Mouse (Mus musculus): ENCODE results near the gene Cped1.

Gene Cped1

GRCm38 (mm10) chr6:21985732-21986540 is at the start of gene Cped1:
TSS of gene Cped1 (plus strand) at chr6:21985916.
- no peak for DNase-seq (ENCODE audit: low spot score)

DNA sequence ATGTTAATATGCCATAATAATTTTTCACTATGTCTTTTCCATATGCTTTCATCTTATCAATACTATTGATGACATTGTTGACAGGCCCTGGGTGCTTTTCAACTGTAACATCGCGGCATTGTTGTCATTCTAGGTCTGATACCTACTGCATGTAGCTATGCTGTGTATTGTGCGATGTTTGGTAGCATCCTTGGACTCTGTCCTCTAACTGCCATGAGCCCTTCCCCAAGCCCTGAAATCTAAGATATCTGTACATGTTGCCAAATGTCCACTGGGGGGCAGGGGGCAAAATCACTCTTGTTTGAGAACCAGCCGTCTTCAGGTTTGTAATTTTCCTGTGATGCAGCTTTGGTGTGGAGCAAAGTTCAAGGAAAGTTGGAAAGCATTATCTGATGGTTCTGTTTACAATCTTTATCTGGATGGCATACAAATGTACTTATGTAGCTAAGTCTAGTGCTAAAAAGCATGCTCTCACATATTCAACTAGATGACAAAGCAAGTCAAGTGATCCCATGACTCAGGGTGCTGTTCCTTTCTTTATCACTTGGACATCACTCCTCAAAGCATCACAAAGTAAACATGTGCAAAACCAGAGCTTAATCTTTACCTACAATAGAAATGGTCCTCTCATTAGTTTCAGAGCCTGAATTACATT is 47.6 kb upstream of the Cped1 start:
- no peak for DNase-seq (ENCODE audit: low spot score)

- DNase-seq (ENCODE audit: low spot score): peak; percentile 99
Measured at GRCm38 (mm10) chr6:21949226-21949731, 36.4 kb upstream of the Cped1 start, which contains the start of gene Ing3. TSS of gene Ing3 (plus strand) at chr6:21949571.

GRCm38 (mm10) chr6:21949771-21950448 is 35.8 kb upstream of the Cped1 start:
- peak; percentile 98 for DNase-seq (ENCODE audit: low spot score)

DNA sequence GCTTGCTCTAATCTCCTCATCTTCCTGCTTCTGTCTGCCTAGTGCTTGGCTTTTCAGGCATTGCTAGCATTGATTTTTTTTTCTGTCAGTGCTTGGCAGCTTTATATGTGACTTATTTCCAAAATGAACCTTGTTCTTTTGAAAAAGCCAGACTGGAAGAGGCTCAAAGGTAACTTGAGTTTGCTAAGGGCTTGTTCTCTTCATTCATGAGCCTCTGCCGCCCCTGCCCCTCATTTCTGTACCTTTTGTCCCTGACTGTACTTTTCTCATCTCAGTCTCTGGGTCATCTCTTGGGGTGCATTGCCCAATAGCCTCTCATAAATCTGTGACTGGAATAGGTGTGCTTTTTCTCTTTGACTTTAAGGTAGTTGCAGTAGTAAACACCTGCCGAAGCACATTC is 35.0 kb upstream of the Cped1 start:
- DNase-seq (ENCODE audit: low spot score): no peak

GRCm38 (mm10) chr6:21955468-21955867 is 30.2 kb upstream of the Cped1 start:
- no peak for DNase-seq (ENCODE audit: low spot score)

- no peak for DNase-seq (ENCODE audit: low spot score)
Measured at GRCm38 (mm10) chr6:21958922-21959321, 26.8 kb upstream of the Cped1 start.

GRCm38 (mm10) chr6:21959909-21960308 is 25.8 kb upstream of the Cped1 start:
- no peak for DNase-seq (ENCODE audit: low spot score)

- DNase-seq (ENCODE audit: low spot score): no peak
Measured at GRCm38 (mm10) chr6:21977532-21977931, 8.2 kb upstream of the Cped1 start.

GRCm38 (mm10) chr6:21981114-21981513 is 4.6 kb upstream of the Cped1 start:
- DNase-seq (ENCODE audit: low spot score): no peak

DNA sequence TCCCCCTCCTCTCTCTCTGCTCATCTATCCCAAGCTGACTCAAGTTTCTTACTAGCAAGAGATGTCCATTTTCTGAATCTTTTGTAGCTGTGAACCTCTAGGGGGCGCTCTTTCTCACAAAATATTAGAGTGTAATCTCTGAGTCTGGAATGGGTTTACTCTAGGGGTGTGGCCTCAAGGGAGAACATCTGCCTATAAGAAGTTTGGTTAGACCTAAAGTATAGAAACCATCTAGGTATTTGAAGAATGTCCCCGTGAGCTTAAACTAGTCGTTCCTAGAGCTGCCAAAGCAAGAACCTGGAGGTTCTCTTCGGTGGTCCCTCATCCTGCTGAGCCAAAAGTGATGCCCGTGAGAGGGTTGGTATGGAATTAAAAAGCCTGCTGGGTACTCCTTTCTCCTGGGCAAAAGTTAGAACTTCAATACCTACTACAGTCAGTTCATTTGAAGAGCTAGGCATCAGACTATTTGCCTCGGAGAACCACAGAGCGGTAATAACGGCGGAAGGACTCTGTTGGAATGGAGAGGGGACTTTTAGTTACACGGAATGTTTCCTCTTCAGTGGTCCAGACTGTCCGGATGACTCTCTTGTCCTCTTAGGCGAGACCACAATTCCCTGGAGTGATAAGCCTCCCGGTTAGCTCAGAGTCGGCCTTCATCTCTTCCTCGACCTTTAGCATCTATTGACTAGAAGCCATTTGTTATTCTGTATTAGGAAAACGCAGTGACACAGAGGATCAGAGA is 555 bp upstream of the Cped1 start:
- peak; percentile 48 for DNase-seq (ENCODE audit: low spot score)

DNA sequence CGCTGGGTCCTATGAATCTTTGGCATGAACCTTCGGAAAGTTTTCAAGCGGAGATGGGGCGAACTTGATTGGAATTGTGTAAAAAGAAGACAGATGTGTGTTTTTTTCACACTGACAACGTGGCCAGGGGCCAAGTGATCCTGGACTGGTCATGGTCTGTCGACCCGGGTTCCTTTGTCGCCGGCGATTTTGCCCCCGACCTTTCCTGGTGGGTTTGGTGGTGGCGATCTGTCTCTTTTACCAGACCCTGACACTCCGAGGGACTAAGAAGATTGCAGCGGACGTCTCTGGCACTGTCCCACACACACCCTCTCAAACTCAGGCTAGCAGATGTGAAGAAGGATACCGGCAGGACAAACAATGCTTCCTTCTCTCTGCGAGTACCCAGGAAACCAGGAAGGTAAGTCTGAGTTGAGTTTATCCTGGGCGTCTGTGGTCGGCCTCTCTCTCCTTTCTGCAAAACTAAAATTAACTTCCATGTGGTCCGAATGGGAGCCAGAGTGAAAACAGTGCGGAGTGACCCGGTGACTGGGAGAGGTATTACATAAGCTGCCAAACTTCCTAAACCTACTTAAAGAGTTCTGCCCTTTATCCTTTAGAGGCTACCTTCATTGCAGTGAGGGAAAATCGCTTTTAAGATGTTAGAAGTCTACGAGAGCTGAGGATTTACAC is 1.1 kb downstream of the Cped1 start:
- no peak for DNase-seq (ENCODE audit: low spot score)

DNA sequence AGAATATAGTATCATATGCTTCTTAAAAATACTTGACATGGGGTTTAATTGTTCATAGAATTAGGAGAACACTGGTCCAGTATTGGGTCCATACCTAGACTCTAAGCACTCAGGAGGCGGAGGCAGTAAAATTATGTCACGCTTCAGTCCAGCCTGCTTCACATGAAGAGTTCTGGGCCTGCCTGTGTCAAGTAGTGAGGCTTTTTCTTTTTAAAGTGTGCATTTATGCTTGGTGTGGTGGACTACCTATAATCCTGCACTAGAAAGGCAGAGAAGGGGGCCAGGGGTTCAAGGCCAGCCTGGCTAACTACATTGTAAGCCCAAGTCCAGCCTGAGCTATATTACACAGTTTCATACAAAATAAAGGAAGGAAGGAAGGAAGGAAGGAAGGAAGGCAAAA is 1.8 kb downstream of the Cped1 start:
- DNase-seq (ENCODE audit: low spot score): no peak

GRCm38 (mm10) chr6:21988296-21988695 is 2.6 kb downstream of the Cped1 start:
- DNase-seq (ENCODE audit: low spot score): no peak

- no peak for DNase-seq (ENCODE audit: low spot score)
Measured at GRCm38 (mm10) chr6:21989081-21989480, 3.4 kb downstream of the Cped1 start.

GRCm38 (mm10) chr6:21990181-21991135 is 4.7 kb downstream of the Cped1 start:
- DNase-seq (ENCODE audit: low spot score): no peak

- no peak for DNase-seq (ENCODE audit: low spot score)
Measured at GRCm38 (mm10) chr6:21991151-21991550, 5.4 kb downstream of the Cped1 start.

DNA sequence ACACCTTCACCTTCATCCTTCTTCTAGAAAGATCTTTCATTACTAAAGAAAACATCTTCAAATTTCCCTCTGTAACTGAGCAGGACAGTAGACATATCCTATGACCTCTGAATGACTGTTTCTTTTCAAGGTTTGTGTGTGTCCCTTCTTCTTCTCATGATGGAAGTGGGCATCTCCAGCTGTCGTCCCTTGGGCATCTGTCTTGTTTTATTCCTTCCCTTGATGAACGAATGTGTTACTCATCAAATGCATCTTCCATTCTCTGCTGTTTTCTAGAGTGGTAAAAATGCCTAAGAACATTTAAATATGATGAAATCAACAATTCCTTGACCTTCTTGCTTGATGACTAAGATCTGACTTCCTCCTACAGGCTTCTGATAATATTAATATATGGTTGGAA is 7.4 kb downstream of the Cped1 start:
- DNase-seq (ENCODE audit: low spot score): no peak

GRCm38 (mm10) chr6:21998131-21998530 is 12.4 kb downstream of the Cped1 start:
- no peak for DNase-seq (ENCODE audit: low spot score)

DNA sequence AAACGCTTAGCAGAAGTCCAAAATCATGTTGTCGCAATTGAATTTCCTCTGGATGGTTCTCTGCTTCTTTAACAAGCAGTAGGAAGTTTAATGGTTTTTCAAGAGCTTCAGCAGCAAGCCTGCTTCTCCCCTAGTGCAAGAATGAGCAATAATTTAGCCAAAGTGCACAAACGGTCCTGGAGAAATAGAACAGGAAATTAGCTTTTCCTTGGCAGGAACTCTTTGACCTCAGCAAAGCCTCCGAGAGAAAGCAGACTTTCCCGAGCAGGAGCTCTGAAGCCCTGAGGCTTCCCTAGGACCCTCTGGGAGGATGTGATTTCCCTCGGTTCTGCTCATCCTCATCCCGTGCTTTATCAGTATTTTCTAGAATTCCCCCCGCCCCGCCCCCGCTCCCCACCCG is 13.3 kb downstream of the Cped1 start:
- DNase-seq (ENCODE audit: low spot score): no peak

All from T-cell, adult 2 months (primary cell).